Mouse (Mus musculus) brain, embryonic 14.5 days (tissue): ENCODE measurements at regions not wholly inside any gene's neighbourhood (a gene's known extent, or its start where the extent isn't known, plus 50 kb on each side); places are given as distances from the start of the nearest gene placed in this dataset.

Experiments used
- CTCF ChIP-seq: fragments of 200-500 bp; IDR thresholded peaks from 2 replicates; pipeline ENCODE4 v1.5.1; 2012; ENCODE audit warnings: inconsistent platforms, mild to moderate bottlenecking, moderate library complexity, borderline replicate concordance; ENCODE audit not compliant: insufficient read depth, insufficient read length; ENCODE audit errors: extremely low read depth
- POLR2A ChIP-seq: fragments of 200-500 bp; IDR thresholded peaks from 2 replicates; pipeline ENCODE4 v1.6.1; 2012; ENCODE audit warnings: mild to moderate bottlenecking, inconsistent platforms, borderline replicate concordance; ENCODE audit not compliant: poor library complexity, insufficient read depth, insufficient read length, severe bottlenecking; ENCODE audit errors: extremely low read depth

DNA sequence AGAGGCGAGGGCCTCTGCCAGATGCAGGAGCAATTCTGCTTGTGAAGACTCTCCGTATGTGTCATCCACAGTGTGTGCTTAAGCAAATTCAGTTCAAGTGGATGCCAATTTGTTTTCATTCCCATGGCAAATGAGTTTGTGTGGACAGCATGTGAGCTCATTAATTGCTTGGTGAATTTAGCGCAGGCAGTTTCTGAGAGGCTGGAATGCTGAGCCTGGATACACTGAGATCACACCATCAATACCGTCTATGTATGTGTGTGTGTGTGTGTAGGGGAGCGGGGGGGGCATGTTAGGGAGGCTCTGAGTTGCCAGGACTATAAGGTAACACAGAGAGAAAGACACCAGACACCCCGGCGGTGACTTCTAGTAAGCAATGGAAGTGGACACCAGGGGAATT, 191.9 kb downstream of the C1d start:
- TF ChIP-seq POLR2A (no peak), CTCF (no peak)
